Mouse (Mus musculus) liver, embryonic 11.5 days (tissue): ENCODE results near the gene Ftcd. TPM values are rescaled to one million over a fixed set of nuclear protein-coding genes. Genes with fewer than 3 reads are reported as not detected.
A peak's percentile ranks its signal among the peaks of the same experiment; 100 is the strongest.

Source experiments
- ATAC-seq: fragments of 200-750 bp; cut with Nextera tagmentation; replicated peaks from 2 replicates; pipeline ENCODE4 v1.8.0; 2017; ENCODE audit warnings: moderate number of reproducible peaks, mild to moderate bottlenecking, moderate TSS enrichment, moderate library complexity; ENCODE audit not compliant: low FRiP score
- DNase-seq: peaks from one replicate; pipeline ENCODE4 v3.0.0-alpha.2; 2017; ENCODE audit warnings: low spot score
- H3K27ac ChIP-seq: fragments of 300-500 bp; sonication (generic); 2 replicates; pipeline ENCODE4 v1.5.1; 2014; ENCODE audit warnings: mild to moderate bottlenecking, low read depth, low read length, control low read depth
- H3K27me3 ChIP-seq: fragments of 300-500 bp; sonication (generic); replicated peaks from 2 replicates; pipeline ENCODE4 v1.6.1; 2014; ENCODE audit warnings: low read length, mixed read lengths; ENCODE audit not compliant: control insufficient read depth, insufficient read depth
- H3K36me3 ChIP-seq: fragments of 300-500 bp; sonication (generic); 2 replicates; pipeline ENCODE4 v1.6.1; 2014; ENCODE audit warnings: mild to moderate bottlenecking, low read length, moderate library complexity, mixed read lengths; ENCODE audit not compliant: control insufficient read depth, insufficient read depth
- H3K4me1 ChIP-seq: fragments of 300-500 bp; sonication (generic); replicated peaks from 2 replicates; pipeline ENCODE4 v1.6.1; 2014; ENCODE audit warnings: low read length, mixed read lengths; ENCODE audit not compliant: control insufficient read depth, insufficient read depth
- H3K4me2 ChIP-seq: fragments of 300-500 bp; sonication (generic); 2 replicates; pipeline ENCODE4 v1.6.1; 2014; ENCODE audit warnings: mild to moderate bottlenecking, control low read depth, moderate library complexity
- H3K4me3 ChIP-seq: fragments of 300-500 bp; sonication (generic); 2 replicates; pipeline ENCODE4 v1.5.1; 2014; ENCODE audit warnings: low read depth, low read length, control low read depth
- H3K9ac ChIP-seq: fragments of 300-500 bp; sonication (generic); 2 replicates; pipeline ENCODE4 v1.6.1; 2014; ENCODE audit warnings: low read depth, low read length, control low read depth
- H3K9me3 ChIP-seq: fragments of 300-500 bp; sonication (generic); 2 replicates; pipeline ENCODE4 v1.6.1; 2016; ENCODE audit warnings: low read length, inconsistent platforms, mixed read lengths; ENCODE audit not compliant: control insufficient read depth
- WGBS: fragments of 180-500 bp; shearing (Covaris S2); extraction: QIAGEN DNeasy Blood & Tissue Kit; methylation state at CpG from one replicate; pipeline ENCODE4 v1.1.7; 2014; 5-methylcytosine and 5-hydroxymethylcytosine counted together
- polyA plus RNA-seq: library from polyadenylated mRNA; unstranded; fragments of >200 nt; fragmentation: Nextera tagmentation; extraction: Ambion mirVana; gene quantifications from 2 replicates; pipeline ENCODE4 v1.2.1, GENCODE M21; 2014

Ftcd gene
- polyA plus RNA-seq: 13.3 and 17.3 TPM in 2 replicates

GRCm38 (mm10) chr10:76575374-76575773 is at the start of gene Ftcd:
Ftcd (plus strand) TSS chr10:76575648.
- no peak within 1 kb of the TSS for H3K4me3 ChIP-seq
- ATAC-seq: no peak; the same call in 1 of the 2 replicates

DNA sequence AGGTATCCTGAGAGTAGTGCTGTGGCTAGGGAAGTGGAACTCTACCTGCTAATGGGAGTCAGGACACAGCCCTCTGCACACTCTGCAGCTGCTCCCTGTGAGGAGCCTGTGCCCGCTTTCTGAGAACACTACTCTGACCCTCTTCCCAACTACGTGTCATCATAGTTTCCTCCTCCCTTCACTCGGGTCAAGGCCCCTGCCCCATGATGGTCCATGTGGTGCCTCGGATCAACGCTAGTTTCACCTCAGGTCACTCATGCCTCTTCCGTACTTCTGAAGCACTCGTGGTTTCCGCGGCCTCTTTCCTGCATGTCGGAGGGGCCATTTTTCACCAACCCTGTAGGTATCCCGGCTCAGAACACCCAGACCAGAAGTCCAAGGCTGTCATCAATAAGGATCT is 44.5 kb upstream of the Ftcd start:
- peak overlapping the region; percentile 75 for H3K4me3 ChIP-seq
- ATAC-seq (peak; percentile 32), DNase-seq (no peak)
- no peak overlapping the region for H3K27ac ChIP-seq
- no peaks in the 10 kb centered on the region for H3K27me3 ChIP-seq
- H3K4me2 ChIP-seq: peak overlapping the region; percentile 79
- H3K4me1 ChIP-seq: peaks cover 4% of the 10 kb centered on the region
- H3K9ac ChIP-seq: no peak overlapping the region; the same call in 1 of the 2 replicates
- 1% methylated on average over 11 of the region's 11 CpGs for WGBS
- peaks cover 18% of the 10 kb centered on the region for H3K36me3 ChIP-seq
- H3K9me3 ChIP-seq: no peaks in the 10 kb centered on the region

More at GRCm38 (mm10) chr10:76575374-76575773, at the start of gene Ftcd:
- no peaks in the 10 kb centered on the region for H3K4me1 ChIP-seq
- H3K36me3 ChIP-seq: no peaks in the 10 kb centered on the region
- peak within 1 kb of the TSS; percentile 51 for H3K4me2 ChIP-seq
- no peaks in the 10 kb centered on the region for H3K9me3 ChIP-seq
- no peak for DNase-seq
- peak within 1 kb of the TSS; percentile 66 for H3K27ac ChIP-seq
- no peaks in the 10 kb centered on the region for H3K27me3 ChIP-seq
- H3K9ac ChIP-seq: no peak within 1 kb of the TSS
- WGBS: 74% methylated on average over 3 of the region's 3 CpGs

DNA sequence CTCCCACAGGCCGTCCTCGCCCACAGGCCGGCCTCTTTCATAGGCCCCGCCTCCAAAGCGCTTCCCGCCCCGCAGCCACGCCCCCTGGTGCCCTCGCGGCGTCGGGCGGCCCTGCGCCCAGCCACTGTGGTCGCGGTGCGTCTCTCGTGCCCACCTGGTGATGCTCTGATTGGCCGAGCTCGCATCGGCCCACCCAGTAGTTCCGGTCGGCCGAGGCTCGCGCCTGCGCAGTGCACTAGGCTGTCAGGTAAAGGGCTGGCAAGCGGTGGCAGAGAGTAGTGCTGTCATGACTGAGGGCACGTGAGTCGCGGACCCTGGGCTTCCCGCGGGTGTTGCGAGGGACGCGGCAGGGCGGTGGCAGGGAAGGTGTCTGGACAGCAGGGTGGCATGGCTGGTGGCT is 44.1 kb upstream of the Ftcd start, which contains the start of gene Lss:
Lss (plus strand) TSS at position 214 of the 400 bp plus-strand sequence.
- ATAC-seq: peak; percentile 99
- Histone ChIP-seq H3K27me3 (no peaks in the 10 kb centered on the region), H3K27ac (peak within 1 kb of the TSS; percentile 66), H3K4me2 (peak within 1 kb of the TSS; percentile 79), H3K9ac (peak within 1 kb of the TSS; percentile 64), H3K9me3 (no peaks in the 10 kb centered on the region), H3K36me3 (peaks cover 23% of the 10 kb centered on the region), H3K4me1 (peaks cover 4% of the 10 kb centered on the region), H3K4me3 (peak within 1 kb of the TSS; percentile 75)
- peak; percentile 95 for DNase-seq
- WGBS: under 1% methylated on average over 30 of the region's 37 CpGs

DNA sequence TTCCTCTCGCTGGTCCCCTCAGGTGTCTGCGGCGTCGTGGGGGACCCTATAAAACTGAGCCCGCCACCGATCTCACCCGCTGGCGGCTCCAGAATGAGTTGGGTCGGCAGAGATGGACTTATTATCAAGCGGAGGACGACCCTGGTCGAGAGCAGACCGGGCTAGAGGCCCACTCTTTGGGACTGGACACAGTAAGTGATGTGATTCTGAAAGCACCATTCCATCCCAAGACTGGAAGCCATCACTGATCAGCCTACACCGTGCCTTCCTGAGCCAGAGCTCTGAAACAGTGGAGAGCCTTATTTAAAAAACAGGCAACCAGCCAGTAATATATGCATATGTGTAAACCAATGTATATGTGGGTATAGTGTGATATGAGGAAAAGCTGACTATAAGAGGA is 43.6 kb upstream of the Ftcd start:
- peak overlapping the region; percentile 64 for H3K9ac ChIP-seq
- H3K27me3 ChIP-seq: no peaks in the 10 kb centered on the region
- peak overlapping the region; percentile 75 for H3K4me3 ChIP-seq
- DNase-seq (no peak), ATAC-seq (peak; percentile 8; the same call in 1 of the 2 replicates)
- peak overlapping the region; percentile 79 for H3K4me2 ChIP-seq
- 2% methylated on average over 14 of the region's 14 CpGs for WGBS
- peaks cover 4% of the 10 kb centered on the region for H3K4me1 ChIP-seq
- H3K9me3 ChIP-seq: no peaks in the 10 kb centered on the region
- H3K27ac ChIP-seq: peak overlapping the region; percentile 66
- H3K36me3 ChIP-seq: peaks cover 25% of the 10 kb centered on the region

DNA sequence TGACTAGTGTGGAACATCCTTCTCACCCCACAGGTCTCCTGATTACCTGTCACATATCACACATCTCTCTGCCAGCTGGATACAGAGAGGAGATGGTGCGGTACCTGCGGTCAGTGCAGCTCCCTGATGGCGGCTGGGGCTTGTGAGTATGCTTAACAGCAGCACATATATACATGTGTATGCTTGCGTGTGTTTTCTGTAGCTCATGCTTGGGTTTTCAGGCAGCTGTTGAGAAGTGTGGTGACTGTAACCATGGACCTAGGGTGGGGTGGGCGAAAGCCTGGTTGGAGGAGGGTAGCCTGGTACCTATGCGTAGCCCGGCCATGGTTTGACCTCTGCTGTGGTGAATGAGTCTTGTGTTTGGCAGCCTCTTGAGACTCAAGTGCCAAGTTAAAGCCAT is 39.9 kb upstream of the Ftcd start:
- 95% methylated on average over 7 of the region's 7 CpGs for WGBS
- DNase-seq: no peak
- H3K4me1 ChIP-seq: peaks cover 4% of the 10 kb centered on the region
- no peaks in the 10 kb centered on the region for H3K9me3 ChIP-seq
- no peak overlapping the region for H3K4me2 ChIP-seq
- no peaks in the 10 kb centered on the region for H3K27me3 ChIP-seq
- peaks cover 36% of the 10 kb centered on the region for H3K36me3 ChIP-seq
- H3K4me3 ChIP-seq: no peak overlapping the region
- no peak overlapping the region for H3K9ac ChIP-seq
- no peak for ATAC-seq
- no peak overlapping the region for H3K27ac ChIP-seq

GRCm38 (mm10) chr10:76537619-76538018 is 37.8 kb upstream of the Ftcd start:
- DNase-seq (no peak), ATAC-seq (no peak)
- Histone ChIP-seq H3K4me2 (no peak overlapping the region), H3K9me3 (no peaks in the 10 kb centered on the region), H3K9ac (no peak overlapping the region), H3K4me1 (no peaks in the 10 kb centered on the region), H3K27me3 (no peaks in the 10 kb centered on the region), H3K4me3 (no peak overlapping the region), H3K27ac (no peak overlapping the region), H3K36me3 (peaks cover 44% of the 10 kb centered on the region)
- 86% methylated on average over 9 of the region's 9 CpGs for WGBS

GRCm38 (mm10) chr10:76541336-76542085 is 33.9 kb upstream of the Ftcd start:
- DNase-seq (no peak), ATAC-seq (0 out of 2 replicates have a peak, but pooled peaks have one; percentile 12)
- H3K4me2 ChIP-seq: no peak overlapping the region
- no peak overlapping the region for H3K27ac ChIP-seq
- WGBS: 78% methylated on average over 11 of the region's 11 CpGs
- peaks cover 27% of the 10 kb centered on the region for H3K36me3 ChIP-seq
- no peaks in the 10 kb centered on the region for H3K4me1 ChIP-seq
- H3K9me3 ChIP-seq: no peaks in the 10 kb centered on the region
- no peak overlapping the region for H3K4me3 ChIP-seq
- no peak overlapping the region for H3K9ac ChIP-seq
- no peaks in the 10 kb centered on the region for H3K27me3 ChIP-seq

- WGBS: 52% methylated on average over 10 of the region's 10 CpGs
- H3K27me3 ChIP-seq: no peaks in the 10 kb centered on the region
- DNase-seq (no peak), ATAC-seq (no peak)
- no peak overlapping the region for H3K27ac ChIP-seq
- peaks cover 29% of the 10 kb centered on the region for H3K36me3 ChIP-seq
- no peaks in the 10 kb centered on the region for H3K9me3 ChIP-seq
- H3K4me2 ChIP-seq: no peak overlapping the region
- no peak overlapping the region for H3K4me3 ChIP-seq
- no peak overlapping the region for H3K9ac ChIP-seq
- H3K4me1 ChIP-seq: no peaks in the 10 kb centered on the region
Observed at GRCm38 (mm10) chr10:76542636-76543375, 32.6 kb upstream of the Ftcd start.
